Mouse (Mus musculus) CH12.LX (cell line): ENCODE results near the gene C1qc.
A peak's percentile ranks its signal among the peaks of the same experiment; 100 is the strongest.

Source experiments
- CHD1 ChIP-seq: IDR thresholded peaks from 2 replicates; pipeline ENCODE4 v1.6.1; 2012; ENCODE audit warnings: low read depth, low read length, improper control_type of control experiment, inconsistent platforms
- CTCF ChIP-seq, 2 experiments: IDR thresholded peaks in 1 of 2; conservative IDR thresholded peaks in 1 of 2; 2 replicates each; pipeline ENCODE4 v1.5.1; 2011 to 2012; ENCODE audit warnings: low read depth in 2 of 2, low read length in 2 of 2, improper control_type of control experiment in 1 of 2, inconsistent platforms in 1 of 2, mild to moderate bottlenecking in 1 of 2, moderate library complexity in 1 of 2
- EP300 ChIP-seq: IDR thresholded peaks from 2 replicates; pipeline ENCODE4 v1.6.1; 2011; ENCODE audit warnings: low read length, improper control_type of control experiment
- ETS1 ChIP-seq: conservative IDR thresholded peaks from 2 replicates; pipeline ENCODE4 v1.6.1; 2012; ENCODE audit warnings: low read depth, mild to moderate bottlenecking, inconsistent platforms, low read length, improper control_type of control experiment, moderate library complexity
- HCFC1 ChIP-seq: IDR thresholded peaks from 2 replicates; pipeline ENCODE4 v1.6.1; 2012; ENCODE audit warnings: low read depth, mild to moderate bottlenecking, inconsistent platforms, low read length, improper control_type of control experiment
- MAFK ChIP-seq: IDR thresholded peaks from 2 replicates; pipeline ENCODE4 v1.6.1; 2011; ENCODE audit warnings: low read length, improper control_type of control experiment; ENCODE audit not compliant: insufficient replicate concordance
- MAX ChIP-seq: IDR thresholded peaks from 2 replicates; pipeline ENCODE4 v1.6.1; 2011; ENCODE audit warnings: low read length, improper control_type of control experiment
- MAZ ChIP-seq: IDR thresholded peaks from 2 replicates; pipeline ENCODE4 v1.6.1; 2012; ENCODE audit warnings: low read depth, mild to moderate bottlenecking, inconsistent platforms, low read length, improper control_type of control experiment, moderate library complexity
- MXI1 ChIP-seq: IDR thresholded peaks from 2 replicates; pipeline ENCODE4 v1.6.1; 2011; ENCODE audit warnings: mild to moderate bottlenecking, low read depth, low read length, improper control_type of control experiment
- POLR2A ChIP-seq: IDR thresholded peaks from 2 replicates; pipeline ENCODE4 v1.6.1; 2011; ENCODE audit warnings: low read depth, mild to moderate bottlenecking, improper control_type of control experiment, low read length
- POLR2AphosphoS2 ChIP-seq: IDR thresholded peaks from 2 replicates; pipeline ENCODE4 v1.6.1; 2011; ENCODE audit warnings: low read depth, low read length, improper control_type of control experiment
- USF1 ChIP-seq: IDR thresholded peaks from 2 replicates; pipeline ENCODE4 v1.6.1; 2014; ENCODE audit warnings: low read depth, mild to moderate bottlenecking, inconsistent platforms, low read length, improper control_type of control experiment
- ZMIZ1 ChIP-seq: IDR thresholded peaks from 2 replicates; pipeline ENCODE4 v1.6.1; 2012; ENCODE audit warnings: low read depth, mild to moderate bottlenecking, inconsistent platforms, low read length, improper control_type of control experiment

- TF ChIP-seq ZMIZ1 = no peak
- TF ChIP-seq POLR2AphosphoS2 = no peak
- peak; percentile 21 to 64; a peak in 2 of 4 replicates for TF ChIP-seq CTCF (conservative IDR thresholded peaks at IDR 0.05 in 1 of 2, IDR thresholded peaks at IDR 0.05 in 1 of 2; ENCODE audit: low read depth in 2 of 2, low read length in 2 of 2)
- no peak for TF ChIP-seq POLR2A
- TF ChIP-seq MAX = no peak
- no peak for TF ChIP-seq MXI1
- no peak for TF ChIP-seq MAZ
- TF ChIP-seq ETS1 = no peak
- no peak for TF ChIP-seq HCFC1
- TF ChIP-seq EP300 = no peak
- no peak for TF ChIP-seq MAFK
- no peak for TF ChIP-seq USF1
- no peak for TF ChIP-seq CHD1
Observed at GRCm38 (mm10) chr4:136899154-136899553, 6.3 kb upstream of the C1qc start.
